Mouse (Mus musculus) lung, adult 2 months (tissue): ENCODE measurements at regions not wholly inside any gene's neighbourhood (a gene's known extent, or its start where the extent isn't known, plus 50 kb on each side); places are given as distances from the start of the nearest gene placed in this dataset.

Experiments used
- CTCF ChIP-seq: fragments of 200-500 bp; IDR thresholded peaks from 2 replicates; pipeline ENCODE4 v1.5.1; 2011; ENCODE audit warnings: mild to moderate bottlenecking, low read length, control low read depth; ENCODE audit not compliant: insufficient read depth
- POLR2A ChIP-seq: fragments of 200-500 bp; IDR thresholded peaks from 2 replicates; pipeline ENCODE4 v1.6.1; 2011; ENCODE audit warnings: low read depth, mild to moderate bottlenecking, control low read depth, low read length, borderline replicate concordance; ENCODE audit errors: extremely low read depth

DNA sequence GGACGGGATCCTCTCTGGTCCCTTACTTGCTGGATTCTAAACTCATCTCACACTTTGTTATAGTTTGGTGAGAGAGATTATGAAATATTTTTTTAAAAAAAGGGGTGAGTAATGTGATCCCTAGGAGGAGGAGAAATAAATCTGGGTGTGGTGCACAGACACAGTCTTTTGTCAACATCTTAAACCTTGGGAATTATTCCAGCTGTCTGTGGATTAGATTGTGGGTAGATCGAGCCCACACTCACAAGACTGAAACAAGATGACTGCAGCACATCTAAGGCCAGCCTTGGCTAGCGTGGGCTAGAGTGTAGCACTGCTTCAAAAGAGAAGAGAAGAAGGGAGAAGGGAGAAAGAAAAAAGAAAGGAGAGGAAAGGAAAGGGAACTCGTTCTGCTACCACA lies 70.4 kb upstream of the Il12b start:
- TF ChIP-seq POLR2A (no peak), CTCF (no peak)
